Mouse (Mus musculus) C2C12 (cell line): Measurements from ENCODE around the gene Dock2. TPM values are rescaled to one million over a fixed set of nuclear protein-coding genes. Genes with fewer than 3 reads are reported as not detected.

Source experiments
- H3K27me3 ChIP-seq: one replicate; pipeline ENCODE4 v1.6.1; 2011; ENCODE audit not compliant: control insufficient read depth, insufficient read depth, insufficient read length
- H3K36me3 ChIP-seq: one replicate; pipeline ENCODE4 v1.6.1; 2011; ENCODE audit not compliant: control insufficient read depth, insufficient read depth
- H3K4me3 ChIP-seq: one replicate; pipeline ENCODE4 v1.5.1; 2011; ENCODE audit warnings: mild to moderate bottlenecking, control low read depth; ENCODE audit not compliant: poor library complexity, insufficient read depth, severe bottlenecking
- H3K79me2 ChIP-seq: one replicate; pipeline ENCODE4 v1.6.1; 2011; ENCODE audit not compliant: control insufficient read depth, insufficient read depth
- H3K79me3 ChIP-seq: one replicate; pipeline ENCODE4 v1.6.1; 2011; ENCODE audit warnings: low read depth, control low read depth
- H3ac ChIP-seq: one replicate; pipeline ENCODE3; 2011; ENCODE audit warnings: low read depth; ENCODE audit not compliant: control insufficient read depth, insufficient read length
- CEBPB ChIP-seq: IDR thresholded peaks from one replicate; pipeline ENCODE4 v1.6.1; 2011; ENCODE audit warnings: low read depth, mild to moderate bottlenecking, control low read depth, moderate library complexity
- CTCF ChIP-seq: IDR thresholded peaks from one replicate; pipeline ENCODE4 v1.5.1; 2011; ENCODE audit not compliant: control insufficient read depth, insufficient read depth, insufficient read length
- FOSL1 ChIP-seq: IDR thresholded peaks from one replicate; pipeline ENCODE4 v1.8.0; 2011; ENCODE audit warnings: mild to moderate bottlenecking, low read length; ENCODE audit not compliant: poor library complexity, insufficient read depth, severe bottlenecking
- MAX ChIP-seq: IDR thresholded peaks from one replicate; pipeline ENCODE4 v1.6.1; 2011; ENCODE audit warnings: mild to moderate bottlenecking, control low read depth
- MYOD1 ChIP-seq: IDR thresholded peaks from one replicate; pipeline ENCODE4 v1.6.1; 2011; ENCODE audit warnings: low read depth; ENCODE audit not compliant: control insufficient read depth, insufficient read length
- MYOG ChIP-seq: IDR thresholded peaks from one replicate; pipeline ENCODE4 v1.6.1; 2011; ENCODE audit not compliant: control insufficient read depth, insufficient read length; ENCODE audit errors: extremely low read depth
- USF1 ChIP-seq: IDR thresholded peaks from one replicate; pipeline ENCODE4 v1.6.1; 2011; ENCODE audit warnings: low read depth, mild to moderate bottlenecking, control low read depth, moderate library complexity
- polyA plus RNA-seq: library from polyadenylated mRNA; unstranded; fragments of >200 nt; fragmentation: generic; extraction: Trizol; gene quantifications from one replicate; pipeline ENCODE4 v1.2.1, GENCODE M21; 2012; ENCODE audit warnings: missing spikeins

Gene Dock2
- polyA plus RNA-seq, 1 experiment, result 0.01 TPM

- no peak overlapping the region for H3K4me3 ChIP-seq
- no peaks in the 10 kb centered on the region for H3K79me3 ChIP-seq
- no peak overlapping the region for H3ac ChIP-seq
- H3K27me3 ChIP-seq, result no peaks in the 10 kb centered on the region
- H3K79me2 ChIP-seq, result no peaks in the 10 kb centered on the region
- H3K36me3 ChIP-seq, result no peaks in the 10 kb centered on the region
- TF ChIP-seq CTCF, result no peak
- no peak for TF ChIP-seq USF1
- no peak for TF ChIP-seq MYOD1
- no peak for TF ChIP-seq MYOG
- no peak for TF ChIP-seq FOSL1
- no peak for TF ChIP-seq CEBPB
- TF ChIP-seq MAX, result no peak
Observed at GRCm38 (mm10) chr11:34707360-34707759, 76.3 kb downstream of the Dock2 start.

- Histone ChIP-seq H3K4me3 (no peak overlapping the region), H3ac (no peak overlapping the region), H3K36me3 (no peaks in the 10 kb centered on the region), H3K79me3 (no peaks in the 10 kb centered on the region), H3K79me2 (no peaks in the 10 kb centered on the region), H3K27me3 (no peaks in the 10 kb centered on the region)
- TF ChIP-seq MYOG (no peak), CTCF (no peak), FOSL1 (no peak), CEBPB (no peak), USF1 (no peak), MAX (no peak), MYOD1 (no peak)
Observed at GRCm38 (mm10) chr11:34705108-34705446, 78.6 kb downstream of the Dock2 start.

GRCm38 (mm10) chr11:34704384-34705107 lies 79.1 kb downstream of the Dock2 start:
- Histone ChIP-seq H3K27me3 (no peaks in the 10 kb centered on the region), H3K79me2 (no peaks in the 10 kb centered on the region), H3K36me3 (no peaks in the 10 kb centered on the region), H3K4me3 (no peak overlapping the region), H3ac (no peak overlapping the region), H3K79me3 (no peaks in the 10 kb centered on the region)
- TF ChIP-seq MYOG, result no peak
- no peak for TF ChIP-seq MAX
- TF ChIP-seq MYOD1, result no peak

- Histone ChIP-seq H3K36me3 (no peaks in the 10 kb centered on the region), H3K4me3 (no peak overlapping the region), H3ac (no peak overlapping the region), H3K79me2 (no peaks in the 10 kb centered on the region), H3K79me3 (no peaks in the 10 kb centered on the region), H3K27me3 (no peaks in the 10 kb centered on the region)
- TF ChIP-seq FOSL1 (no peak), MYOD1 (no peak), MAX (no peak), CEBPB (no peak), MYOG (no peak), CTCF (no peak), USF1 (no peak)
Observed at GRCm38 (mm10) chr11:34703851-34704250, 79.8 kb downstream of the Dock2 start.

- TF ChIP-seq MAX, result no peak
- TF ChIP-seq MYOD1, result no peak
- Histone ChIP-seq H3K4me3 (no peak overlapping the region), H3ac (no peak overlapping the region), H3K79me2 (no peaks in the 10 kb centered on the region), H3K36me3 (no peaks in the 10 kb centered on the region), H3K79me3 (no peaks in the 10 kb centered on the region), H3K27me3 (no peaks in the 10 kb centered on the region)
Observed at GRCm38 (mm10) chr11:34681790-34682189, 101.9 kb downstream of the Dock2 start.

- H3ac ChIP-seq, result no peak overlapping the region
- no peaks in the 10 kb centered on the region for H3K79me3 ChIP-seq
- no peaks in the 10 kb centered on the region for H3K27me3 ChIP-seq
- no peaks in the 10 kb centered on the region for H3K36me3 ChIP-seq
- H3K79me2 ChIP-seq, result no peaks in the 10 kb centered on the region
- TF ChIP-seq MYOG (no peak), USF1 (no peak), CTCF (no peak), CEBPB (no peak), MAX (no peak), MYOD1 (no peak), FOSL1 (no peak)
- no peak overlapping the region for H3K4me3 ChIP-seq
Observed at GRCm38 (mm10) chr11:34544631-34545030, 239.1 kb downstream of the Dock2 start.
